Mouse (Mus musculus): Measurements from ENCODE around the gene Chchd2.

DNA sequence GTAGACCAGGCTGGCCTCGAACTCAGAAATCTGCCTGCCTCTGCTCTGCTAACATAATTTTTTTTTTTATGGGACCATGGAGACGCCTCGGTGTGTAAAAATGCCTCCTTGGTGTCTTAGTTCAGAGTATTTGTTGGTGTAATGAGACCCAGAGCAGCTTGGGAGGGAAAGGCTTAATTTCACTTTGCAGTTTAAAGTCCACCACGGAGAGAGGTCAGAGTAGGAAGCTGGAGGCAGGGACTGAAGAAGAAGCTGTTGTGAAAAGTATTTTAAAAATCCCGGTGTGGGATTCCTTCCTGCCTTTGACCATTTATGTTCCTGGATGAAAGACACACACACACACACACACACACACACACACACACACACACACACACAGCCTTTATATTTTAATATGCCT, 38.7 kb upstream of the Chchd2 start:
- TF ChIP-seq GATA1 (IDR thresholded peaks at IDR 0.05; ENCODE audit: low read length) (no peak), TAL1 (IDR thresholded peaks at IDR 0.05; ENCODE audit: low read length) (no peak)
